Mouse (Mus musculus): ENCODE measurements around the gene Ccni. TPM values are rescaled to one million over a fixed set of nuclear protein-coding genes. Genes with fewer than 3 reads are reported as not detected.

The Ccni gene
- polyA plus RNA-seq, 2 experiments = 21.7 to 39.3 TPM

GRCm38 (mm10) chr5:93172536-93172935 is 33.8 kb downstream of the Ccni start:
- Histone ChIP-seq H3K4me1 (replicated peaks; ENCODE audit: control insufficient read depth in 2 of 2, insufficient read depth in 2 of 2, low read length in 1 of 2) (no peaks in the 10 kb centered on the region), H3K4me3 (ENCODE audit: insufficient read depth in 1 of 2, low read depth in 2 of 2, low read length in 2 of 2) (no peak overlapping the region), H3K9me3 (ENCODE audit: control insufficient read depth, low read length) (no peaks in the 10 kb centered on the region), H3K9ac (replicated peaks) (no peak overlapping the region), H3K36me3 (replicated peaks; ENCODE audit: control insufficient read depth, insufficient read depth, low read depth) (no peaks in the 10 kb centered on the region; the same call in 1 of the 2 replicates), H3K27me3 (ENCODE audit: control insufficient read depth, insufficient read depth, low read length) (no peaks in the 10 kb centered on the region), H3K4me2 (ENCODE audit: low read depth) (no peak overlapping the region), H3K27ac (no peak overlapping the region)
- WGBS (ENCODE audit: insufficient replicate concordance) = 74% methylated on average over 6 of the region's 6 CpGs
- no peak for ATAC-seq (ENCODE audit: insufficient read depth)
- no peak for DNase-seq (ENCODE audit: low read depth in 3 of 3, low spot score in 3 of 3)
- TF ChIP-seq CTCF (IDR thresholded peaks at IDR 0.05; ENCODE audit: low read depth) = no peak
- TF ChIP-seq EP300 (IDR thresholded peaks at IDR 0.05; ENCODE audit: low read depth) = no peak

GRCm38 (mm10) chr5:93171420-93171819 is 34.9 kb downstream of the Ccni start:
- 87% methylated on average over 15 of the region's 15 CpGs for WGBS (ENCODE audit: insufficient replicate concordance)
- Histone ChIP-seq H3K9me3 (ENCODE audit: control insufficient read depth, low read length) (no peaks in the 10 kb centered on the region), H3K4me2 (ENCODE audit: low read depth) (no peak overlapping the region), H3K4me3 (ENCODE audit: insufficient read depth in 1 of 2, low read depth in 2 of 2, low read length in 2 of 2) (no peak overlapping the region), H3K27ac (no peak overlapping the region), H3K4me1 (replicated peaks; ENCODE audit: control insufficient read depth in 2 of 2, insufficient read depth in 2 of 2, low read length in 1 of 2) (no peaks in the 10 kb centered on the region), H3K9ac (replicated peaks) (no peak overlapping the region), H3K27me3 (ENCODE audit: control insufficient read depth, insufficient read depth, low read length) (no peaks in the 10 kb centered on the region), H3K36me3 (replicated peaks; ENCODE audit: control insufficient read depth, insufficient read depth, low read depth) (no peaks in the 10 kb centered on the region; the same call in 1 of the 2 replicates)
- DNase-seq (ENCODE audit: low read depth in 3 of 3, low spot score in 3 of 3) = no peak
- no peak for ATAC-seq (ENCODE audit: insufficient read depth)
- TF ChIP-seq CTCF (IDR thresholded peaks at IDR 0.05; ENCODE audit: low read depth) = no peak
- TF ChIP-seq EP300 (IDR thresholded peaks at IDR 0.05; ENCODE audit: low read depth) = no peak

- no peak overlapping the region for H3K27ac ChIP-seq
- no peaks in the 10 kb centered on the region; the same call in 1 of the 2 replicates for H3K36me3 ChIP-seq (replicated peaks; ENCODE audit: control insufficient read depth, insufficient read depth, low read depth)
- H3K27me3 ChIP-seq (ENCODE audit: control insufficient read depth, insufficient read depth, low read length) = no peaks in the 10 kb centered on the region
- H3K4me3 ChIP-seq (ENCODE audit: insufficient read depth in 1 of 2, low read depth in 2 of 2, low read length in 2 of 2) = no peak overlapping the region
- ATAC-seq (ENCODE audit: insufficient read depth) (no peak), DNase-seq (ENCODE audit: low read depth in 3 of 3, low spot score in 3 of 3) (no peak)
- H3K4me2 ChIP-seq (ENCODE audit: low read depth) = no peak overlapping the region
- H3K9ac ChIP-seq (replicated peaks) = no peak overlapping the region
- H3K4me1 ChIP-seq (replicated peaks; ENCODE audit: control insufficient read depth in 2 of 2, insufficient read depth in 2 of 2, low read length in 1 of 2) = no peaks in the 10 kb centered on the region
- H3K9me3 ChIP-seq (ENCODE audit: control insufficient read depth, low read length) = no peaks in the 10 kb centered on the region
- 84% methylated on average over 6 of the region's 6 CpGs for WGBS (ENCODE audit: insufficient replicate concordance)
- no peak for TF ChIP-seq CTCF (IDR thresholded peaks at IDR 0.05; ENCODE audit: low read depth)
- no peak for TF ChIP-seq EP300 (IDR thresholded peaks at IDR 0.05; ENCODE audit: low read depth)
Measured at GRCm38 (mm10) chr5:93168654-93169053, 37.6 kb downstream of the Ccni start.

GRCm38 (mm10) chr5:93167919-93168516 is 38.3 kb downstream of the Ccni start:
- no peak for DNase-seq (ENCODE audit: low read depth in 3 of 3, low spot score in 3 of 3)
- Histone ChIP-seq H3K4me3 (ENCODE audit: insufficient read depth in 1 of 2, low read depth in 2 of 2, low read length in 2 of 2) (no peak overlapping the region), H3K4me1 (replicated peaks; ENCODE audit: control insufficient read depth in 2 of 2, insufficient read depth in 2 of 2, low read length in 1 of 2) (no peaks in the 10 kb centered on the region), H3K36me3 (replicated peaks; ENCODE audit: control insufficient read depth, insufficient read depth, low read depth) (no peaks in the 10 kb centered on the region; the same call in 1 of the 2 replicates), H3K4me2 (ENCODE audit: low read depth) (no peak overlapping the region), H3K9me3 (ENCODE audit: control insufficient read depth, low read length) (no peaks in the 10 kb centered on the region), H3K27me3 (ENCODE audit: control insufficient read depth, insufficient read depth, low read length) (no peaks in the 10 kb centered on the region), H3K9ac (replicated peaks) (no peak overlapping the region), H3K27ac (no peak overlapping the region)
- WGBS (ENCODE audit: insufficient replicate concordance) = 81% methylated on average over 11 of the region's 11 CpGs
- TF ChIP-seq CTCF (IDR thresholded peaks at IDR 0.05; ENCODE audit: low read depth) = no peak
- no peak for ATAC-seq (ENCODE audit: insufficient read depth)

GRCm38 (mm10) chr5:93163541-93163940 is 42.8 kb downstream of the Ccni start:
- H3K36me3 ChIP-seq (replicated peaks; ENCODE audit: control insufficient read depth, insufficient read depth, low read depth) = no peaks in the 10 kb centered on the region; the same call in 1 of the 2 replicates
- H3K27me3 ChIP-seq (ENCODE audit: control insufficient read depth, insufficient read depth, low read length) = no peaks in the 10 kb centered on the region
- no peaks in the 10 kb centered on the region for H3K4me1 ChIP-seq (replicated peaks; ENCODE audit: control insufficient read depth in 2 of 2, insufficient read depth in 2 of 2, low read length in 1 of 2)
- no peak overlapping the region for H3K9ac ChIP-seq (replicated peaks)
- 92% methylated on average over 3 of the region's 3 CpGs for WGBS (ENCODE audit: insufficient replicate concordance)
- no peak overlapping the region for H3K27ac ChIP-seq
- ATAC-seq (ENCODE audit: insufficient read depth) (no peak), DNase-seq (ENCODE audit: low read depth in 3 of 3, low spot score in 3 of 3) (peak in 1 of 3 experiments; percentile 5)
- no peak overlapping the region for H3K4me3 ChIP-seq (ENCODE audit: insufficient read depth in 1 of 2, low read depth in 2 of 2, low read length in 2 of 2)
- no peak for TF ChIP-seq EP300 (IDR thresholded peaks at IDR 0.05; ENCODE audit: low read depth)
- TF ChIP-seq CTCF (IDR thresholded peaks at IDR 0.05; ENCODE audit: low read depth) = peak; percentile 61
- no peak overlapping the region for H3K4me2 ChIP-seq (ENCODE audit: low read depth)
- H3K9me3 ChIP-seq (ENCODE audit: control insufficient read depth, low read length) = no peaks in the 10 kb centered on the region

Data from liver, embryonic 14.5 days (tissue).